Mouse (Mus musculus) limb, embryonic 13.5 days (tissue): ENCODE data around the gene Gm9747. TPM values are rescaled to one million over a fixed set of nuclear protein-coding genes. Genes with fewer than 3 reads are reported as not detected.

Experiments used
- ATAC-seq: fragments of 200-750 bp; cut with Nextera tagmentation; 2 replicates; pipeline ENCODE4 v1.8.0; 2017; ENCODE audit warnings: low read depth, moderate number of reproducible peaks, moderate TSS enrichment; ENCODE audit not compliant: low FRiP score
- H3K27ac ChIP-seq: fragments of 300-500 bp; sonication (generic); 2 replicates; pipeline ENCODE4 v1.5.1; 2015; ENCODE audit warnings: inconsistent platforms, mild to moderate bottlenecking, moderate library complexity
- H3K27me3 ChIP-seq: fragments of 300-500 bp; sonication (generic); 2 replicates; pipeline ENCODE4 v1.6.1; 2015; ENCODE audit warnings: mild to moderate bottlenecking, inconsistent platforms
- H3K36me3 ChIP-seq: fragments of 300-500 bp; sonication (generic); 2 replicates; pipeline ENCODE4 v1.6.1; 2015; ENCODE audit warnings: inconsistent platforms, mild to moderate bottlenecking, moderate library complexity
- H3K4me1 ChIP-seq: fragments of 300-500 bp; sonication (generic); 2 replicates; pipeline ENCODE4 v1.6.1; 2015; ENCODE audit warnings: inconsistent platforms
- H3K4me2 ChIP-seq: fragments of 300-500 bp; sonication (generic); replicated peaks from 2 replicates; pipeline ENCODE4 v1.6.1; 2015; ENCODE audit warnings: inconsistent platforms, mild to moderate bottlenecking, moderate library complexity
- H3K4me3 ChIP-seq: fragments of 300-500 bp; sonication (generic); 2 replicates; pipeline ENCODE4 v1.5.1; 2015; ENCODE audit warnings: moderate library complexity, mild to moderate bottlenecking, inconsistent platforms
- H3K9ac ChIP-seq: fragments of 300-500 bp; sonication (generic); 2 replicates; pipeline ENCODE4 v1.6.1; 2015; ENCODE audit warnings: mild to moderate bottlenecking, inconsistent platforms
- H3K9me3 ChIP-seq: fragments of 300-500 bp; sonication (generic); 2 replicates; pipeline ENCODE4 v1.6.1; 2016; ENCODE audit warnings: inconsistent platforms
- WGBS: fragments of 180-500 bp; shearing (Covaris S2); methylation state at CpG from one replicate; pipeline ENCODE4 v1.1.7; 2015; 5-methylcytosine and 5-hydroxymethylcytosine counted together
- polyA plus RNA-seq: library from polyadenylated mRNA; unstranded; fragments of >200 nt; fragmentation: Nextera tagmentation; extraction: Ambion mirVana; gene quantifications from 2 replicates; pipeline ENCODE4 v1.2.1, GENCODE M21; 2015

Gm9747 gene
- polyA plus RNA-seq, 1 experiment from 2014 or later: 34.9 TPM

GRCm38 (mm10) chr1:82228841-82229240, 4.1 kb upstream of the Gm9747 start:
- Histone ChIP-seq H3K4me3 (no peak overlapping the region), H3K9me3 (no peaks in the 10 kb centered on the region), H3K27ac (no peak overlapping the region), H3K4me2 (no peak overlapping the region), H3K9ac (no peak overlapping the region), H3K36me3 (peaks cover 5% of the 10 kb centered on the region), H3K27me3 (no peaks in the 10 kb centered on the region), H3K4me1 (no peaks in the 10 kb centered on the region)
- ATAC-seq: no peak

GRCm38 (mm10) chr1:82234616-82235015, 1.7 kb downstream of the Gm9747 start:
- Histone ChIP-seq H3K4me2 (no peak overlapping the region), H3K27ac (no peak overlapping the region), H3K9ac (no peak overlapping the region), H3K36me3 (peaks cover 31% of the 10 kb centered on the region), H3K4me1 (peaks cover 5% of the 10 kb centered on the region; the same call in 1 of the 2 replicates), H3K9me3 (no peaks in the 10 kb centered on the region), H3K4me3 (no peak overlapping the region), H3K27me3 (no peaks in the 10 kb centered on the region)
- 91% methylated on average over 3 of the region's 3 CpGs for WGBS
- no peak for ATAC-seq

GRCm38 (mm10) chr1:82235455-82236104, 2.7 kb downstream of the Gm9747 start:
- Histone ChIP-seq H3K4me1 (peaks cover 5% of the 10 kb centered on the region; the same call in 1 of the 2 replicates), H3K27ac (no peak overlapping the region)

GRCm38 (mm10) chr1:82238245-82238644, 5.3 kb downstream of the Gm9747 start:
- Histone ChIP-seq H3K4me1 (peaks cover 5% of the 10 kb centered on the region; the same call in 1 of the 2 replicates), H3K9ac (no peak overlapping the region), H3K9me3 (no peaks in the 10 kb centered on the region), H3K4me2 (no peak overlapping the region), H3K36me3 (peaks cover 31% of the 10 kb centered on the region), H3K27ac (no peak overlapping the region), H3K27me3 (no peaks in the 10 kb centered on the region), H3K4me3 (no peak overlapping the region)
- 64% methylated on average over 4 of the region's 4 CpGs for WGBS
- no peak for ATAC-seq

More at GRCm38 (mm10) chr1:82235455-82236104, 2.7 kb downstream of the Gm9747 start:
- ATAC-seq: no peak
- Histone ChIP-seq H3K9me3 (no peaks in the 10 kb centered on the region), H3K9ac (no peak overlapping the region), H3K4me2 (no peak overlapping the region), H3K27me3 (no peaks in the 10 kb centered on the region), H3K36me3 (peaks cover 31% of the 10 kb centered on the region), H3K4me3 (no peak overlapping the region)
- whole genome bisulfite sequencing: 75% methylated on average over 3 of the region's 3 CpGs

DNA sequence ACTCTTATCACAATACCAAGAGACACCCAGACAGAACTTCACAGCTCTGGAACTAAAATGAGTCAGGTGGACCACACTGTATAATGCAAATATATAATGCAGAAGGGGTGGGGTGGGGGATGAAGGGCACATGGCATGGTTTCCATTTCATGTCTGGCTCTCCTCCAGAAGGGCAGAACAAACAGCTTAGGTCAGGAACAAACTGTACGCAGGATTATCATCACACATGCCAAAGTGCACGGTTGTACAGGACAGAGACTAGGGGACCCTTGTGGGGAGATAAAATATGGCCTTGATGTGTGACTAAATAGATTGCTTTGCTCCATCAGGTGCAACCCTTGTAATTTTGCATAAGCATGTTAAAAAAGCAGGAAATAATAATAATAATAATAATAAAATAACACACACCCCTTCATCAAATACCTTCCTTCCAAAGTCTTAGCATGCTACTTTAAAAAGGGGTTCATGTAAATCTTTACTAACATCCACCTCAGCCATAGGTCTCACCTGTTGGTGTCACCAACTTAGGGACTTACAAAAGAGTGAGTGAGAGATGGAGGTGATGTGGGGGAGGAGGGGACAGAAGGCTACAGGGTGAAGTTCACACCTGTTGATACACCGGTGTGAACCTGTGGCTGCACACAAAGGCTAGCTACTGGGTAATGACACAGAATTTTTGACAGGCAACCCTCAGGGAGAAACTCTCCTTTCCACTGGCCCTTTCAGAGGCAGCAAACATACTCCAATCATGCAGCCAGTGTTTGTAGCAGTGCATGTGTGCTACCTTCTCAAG, 6.7 kb downstream of the Gm9747 start:
- WGBS: 84% methylated on average over 3 of the region's 3 CpGs
- H3K9ac ChIP-seq: no peak overlapping the region
- no peak overlapping the region for H3K4me3 ChIP-seq
- no peaks in the 10 kb centered on the region for H3K9me3 ChIP-seq
- H3K27me3 ChIP-seq: no peaks in the 10 kb centered on the region
- no peak for ATAC-seq
- peaks cover 20% of the 10 kb centered on the region for H3K36me3 ChIP-seq
- peaks cover 5% of the 10 kb centered on the region; the same call in 1 of the 2 replicates for H3K4me1 ChIP-seq
- H3K4me2 ChIP-seq: no peak overlapping the region
- H3K27ac ChIP-seq: no peak overlapping the region

DNA sequence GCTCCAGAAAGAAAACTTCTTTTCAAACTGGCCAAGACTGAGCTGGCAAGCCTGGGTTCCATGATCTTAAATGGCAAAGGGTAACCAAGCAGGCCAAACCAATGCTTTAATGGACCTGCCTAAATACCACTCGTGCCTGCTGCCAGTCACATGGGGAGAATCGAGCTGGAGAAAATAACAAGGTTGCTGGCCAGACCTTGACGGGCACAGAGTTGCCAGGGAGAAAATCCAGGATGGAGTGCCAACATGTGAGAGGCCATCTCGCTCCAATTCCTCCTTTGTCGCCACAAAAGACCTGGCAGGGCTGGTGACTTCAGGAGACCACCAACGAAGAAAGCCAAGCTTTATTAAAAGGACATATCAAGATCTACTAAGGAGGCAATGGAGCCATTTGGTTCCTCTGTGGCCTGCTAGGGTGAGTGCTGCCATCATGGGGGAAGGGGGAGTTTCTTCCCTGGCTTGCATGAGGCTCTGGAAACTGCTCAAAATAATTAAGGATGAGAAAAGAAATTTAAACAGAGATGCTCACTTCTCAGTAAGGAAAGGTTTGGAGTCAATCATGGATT, 10.4 kb downstream of the Gm9747 start:
- no peak overlapping the region for H3K4me3 ChIP-seq
- no peak overlapping the region for H3K4me2 ChIP-seq
- H3K27me3 ChIP-seq: no peaks in the 10 kb centered on the region
- WGBS: 83% methylated on average over 6 of the region's 6 CpGs
- no peaks in the 10 kb centered on the region for H3K9me3 ChIP-seq
- ATAC-seq: no peak
- peaks cover 3% of the 10 kb centered on the region; the same call in 1 of the 2 replicates for H3K36me3 ChIP-seq
- H3K4me1 ChIP-seq: peaks cover 12% of the 10 kb centered on the region; the same call in 1 of the 2 replicates
- no peak overlapping the region for H3K9ac ChIP-seq
- no peak overlapping the region for H3K27ac ChIP-seq

- H3K4me3 ChIP-seq: no peak overlapping the region
- no peak overlapping the region for H3K9ac ChIP-seq
- peak; percentile 28; the same call in 1 of the 2 replicates for ATAC-seq
- H3K4me2 ChIP-seq: no peak overlapping the region
- no peaks in the 10 kb centered on the region for H3K27me3 ChIP-seq
- H3K4me1 ChIP-seq: peaks cover 12% of the 10 kb centered on the region; the same call in 1 of the 2 replicates
- 52% methylated on average over 5 of the region's 5 CpGs for WGBS
- no peaks in the 10 kb centered on the region for H3K9me3 ChIP-seq
- H3K36me3 ChIP-seq: peaks cover 3% of the 10 kb centered on the region; the same call in 1 of the 2 replicates
- H3K27ac ChIP-seq: no peak overlapping the region
Measured at GRCm38 (mm10) chr1:82245002-82245401, 12.1 kb downstream of the Gm9747 start.

DNA sequence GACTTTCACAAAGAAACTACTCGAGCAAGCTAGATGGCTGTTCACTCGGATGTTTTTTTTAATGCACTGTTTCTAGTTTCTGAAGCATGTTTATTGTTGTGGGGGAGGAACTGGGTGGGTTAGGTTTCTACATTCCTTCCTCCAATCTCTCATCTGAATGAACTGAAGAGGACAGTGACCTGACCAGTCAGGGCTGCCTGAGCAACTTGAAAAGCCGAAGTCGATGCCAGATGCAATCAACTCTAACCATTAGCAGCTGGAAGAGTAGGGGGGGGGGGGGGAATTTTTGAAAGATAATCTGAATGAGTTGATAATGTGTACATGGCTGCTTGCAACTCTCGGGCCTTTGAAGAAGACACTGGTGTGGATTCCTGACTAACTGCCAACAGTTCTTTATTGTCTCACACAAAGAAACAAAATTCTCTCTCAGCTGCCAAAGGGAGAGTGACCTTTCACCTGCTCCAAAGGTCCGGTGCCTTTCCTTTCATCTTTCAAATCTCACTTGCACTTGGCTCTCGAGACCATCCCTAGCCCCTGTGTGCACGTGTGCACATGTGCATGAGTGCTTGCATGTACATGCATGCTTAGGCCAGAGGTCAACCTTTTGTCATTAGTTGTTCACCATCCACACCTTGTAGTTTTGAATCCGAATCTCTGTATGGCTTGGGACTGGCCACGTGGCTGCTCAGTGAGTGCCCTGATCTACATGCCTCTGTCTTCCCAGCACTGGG, 14.5 kb downstream of the Gm9747 start:
- Histone ChIP-seq H3K4me1 (peaks cover 16% of the 10 kb centered on the region; the same call in 1 of the 2 replicates), H3K27me3 (no peaks in the 10 kb centered on the region), H3K9me3 (no peaks in the 10 kb centered on the region), H3K27ac (no peak overlapping the region), H3K36me3 (0 out of 2 replicates have a peak, but pooled peaks cover 9% of the 10 kb centered on the region), H3K4me2 (no peak overlapping the region), H3K9ac (no peak overlapping the region), H3K4me3 (no peak overlapping the region)
- ATAC-seq: no peak
- 59% methylated on average over 10 of the region's 10 CpGs for WGBS

DNA sequence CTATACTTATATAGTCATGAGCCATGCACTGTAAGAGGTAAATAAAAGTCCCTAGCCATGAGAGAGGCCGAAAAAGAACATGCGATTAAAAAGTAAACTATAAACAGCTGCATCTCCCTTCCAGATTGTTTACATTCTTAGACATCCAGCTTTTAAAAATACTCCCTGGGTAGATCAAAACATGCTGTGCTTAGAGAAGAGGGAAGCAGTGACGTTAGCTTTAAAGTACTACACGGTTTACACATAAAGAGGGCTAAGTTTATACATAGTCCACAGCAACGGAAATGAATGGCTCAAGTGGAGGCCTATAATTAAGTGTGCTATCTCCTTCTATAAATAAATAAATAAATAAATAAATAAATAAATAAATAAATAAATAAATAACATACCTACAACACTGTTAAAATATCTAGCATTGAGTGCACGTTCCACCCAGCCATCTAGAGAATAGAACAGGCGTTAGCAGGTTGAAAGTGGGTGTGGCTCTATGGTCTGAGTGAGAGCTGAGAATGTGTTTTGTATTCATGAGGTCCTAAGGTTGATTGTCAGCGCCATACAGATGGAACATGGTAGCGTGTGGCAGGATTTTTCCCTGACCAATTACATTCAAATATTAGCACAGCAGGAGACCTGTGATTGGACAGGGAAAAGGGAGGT, 21.0 kb downstream of the Gm9747 start:
- Histone ChIP-seq H3K27ac (no peak overlapping the region), H3K4me2 (no peak overlapping the region), H3K4me1 (peaks cover 25% of the 10 kb centered on the region), H3K9ac (no peak overlapping the region), H3K4me3 (no peak overlapping the region), H3K9me3 (no peaks in the 10 kb centered on the region), H3K36me3 (peaks cover 13% of the 10 kb centered on the region), H3K27me3 (no peaks in the 10 kb centered on the region)
- ATAC-seq: no peak
- 65% methylated on average over 9 of the region's 9 CpGs for WGBS

GRCm38 (mm10) chr1:82257457-82257856, 24.5 kb downstream of the Gm9747 start:
- no peak overlapping the region for H3K27ac ChIP-seq
- H3K4me2 ChIP-seq: no peak overlapping the region
- ATAC-seq: 0 out of 2 replicates have a peak, but pooled peaks have one; percentile 42
- H3K4me1 ChIP-seq: peaks cover 47% of the 10 kb centered on the region
- no peak overlapping the region for H3K4me3 ChIP-seq
- no peaks in the 10 kb centered on the region for H3K9me3 ChIP-seq
- WGBS: 26% methylated on average over 5 of the region's 5 CpGs
- no peak overlapping the region for H3K9ac ChIP-seq
- peaks cover 6% of the 10 kb centered on the region for H3K36me3 ChIP-seq
- no peaks in the 10 kb centered on the region for H3K27me3 ChIP-seq

- peaks cover 5% of the 10 kb centered on the region for H3K36me3 ChIP-seq
- ATAC-seq: no peak
- no peak overlapping the region for H3K4me3 ChIP-seq
- H3K27me3 ChIP-seq: no peaks in the 10 kb centered on the region
- no peak overlapping the region for H3K4me2 ChIP-seq
- H3K4me1 ChIP-seq: peaks cover 50% of the 10 kb centered on the region
- 18% methylated on average over 7 of the region's 7 CpGs for WGBS
- peak overlapping the region; percentile 23; the same call in 1 of the 2 replicates for H3K27ac ChIP-seq
- H3K9ac ChIP-seq: no peak overlapping the region
- no peaks in the 10 kb centered on the region for H3K9me3 ChIP-seq
Measured at GRCm38 (mm10) chr1:82258331-82258730, 25.4 kb downstream of the Gm9747 start.
